27 mouse cellular contexts compared by ENCODE assay signal in genomic region chr10:77341059-77341458, GRCm38 (mm10).
DNase-seq lines count a peak whose midpoint lies in the region; ATAC-seq and TF ChIP-seq lines count a peak whose summit lies in the region.
"Had no signal": no experiment of that assay in that cellular context is flagged by ENCODE, and none has a peak within 500 bp of the region (broad histone marks: within the 10 kb centered on the region; RNA-seq: fewer than 3 reads in every experiment).

No protein-coding gene starts in this region.

- WGBS in forebrain, postnatal 0 days = 69% methylated on average over 4 of the region's 4 CpGs
- WGBS in forebrain, embryonic 11.5 days = 84% methylated on average over 4 of the region's 4 CpGs

- no peak for ATAC-seq in forebrain, postnatal 0 days
- ATAC-seq in forebrain, embryonic 11.5 days (replicated peaks; ENCODE audit: low FRiP score) = no peak
- no peak for ATAC-seq in activated CD4-positive, CD25-positive, alpha-beta regulatory T cell, adult 4 months
- ATAC-seq: CD4-positive, CD25-positive, alpha-beta regulatory T cell, adult 4 months; forebrain, embryonic 13.5 days; forebrain, embryonic 15.5 days; Patski had no signal

- H3K27ac ChIP-seq in forebrain, postnatal 0 days (ENCODE audit: low read depth, low read length) = no peak overlapping the region
- H3K27ac ChIP-seq in forebrain, embryonic 11.5 days (ENCODE audit: low read depth, low read length) = no peak overlapping the region
- H3K27ac ChIP-seq in layer of hippocampus, adult 2 months = peak overlapping the region; percentile 36; the same call in 1 of the 2 replicates
- H3K27ac ChIP-seq: embryonic facial prominence, embryonic 13.5 days; embryonic facial prominence, embryonic 15.5 days; forebrain, embryonic 10.5 days; forebrain, embryonic 13.5 days; forebrain, embryonic 15.5 days had no signal

- peak; percentile 23 for DNase-seq in forebrain, postnatal 0 days
- DNase-seq in forebrain, embryonic 11.5 days (ENCODE audit: low spot score) = no peak
- no peak for DNase-seq in layer of hippocampus, adult 2 months (ENCODE audit: low spot score in 2 of 2)
- DNase-seq in layer of hippocampus, adult 9-10 months (ENCODE audit: low spot score) = no peak
- DNase-seq in brain, adult 2 months (ENCODE audit: low read depth, low spot score) = peak; percentile 75
- DNase-seq: adrenal gland, adult 2 months; adrenal gland, postnatal 10 days; adrenal gland, postnatal 36 days; B cell, adult 2 months; cerebellum, adult 11 months; cerebellum, adult 18-20 months; cerebellum, adult 8-10 months; cerebellum, adult 9-11 months; cerebellum, postnatal 14 days; cerebellum, postnatal 36 days; embryo, embryonic 11 days had no signal

- H3K4me2 ChIP-seq in forebrain, postnatal 0 days (ENCODE audit: low read depth) = no peak overlapping the region
- no peak overlapping the region for H3K4me2 ChIP-seq in forebrain, embryonic 11.5 days (ENCODE audit: low read depth, low read length, severe bottlenecking)
- H3K4me2 ChIP-seq: embryonic facial prominence, embryonic 13.5 days; embryonic facial prominence, embryonic 15.5 days had no signal

- no peaks in the 10 kb centered on the region for H3K4me1 ChIP-seq in forebrain, postnatal 0 days (ENCODE audit: insufficient read depth)
- H3K4me1 ChIP-seq in forebrain, embryonic 11.5 days (replicated peaks; ENCODE audit: control insufficient read depth, insufficient read depth, low read length) = peaks cover 9% of the 10 kb centered on the region; the same call in 1 of the 2 replicates

- no peak overlapping the region for H3K9ac ChIP-seq in forebrain, postnatal 0 days
- H3K9ac ChIP-seq in forebrain, embryonic 11.5 days (ENCODE audit: low read length) = no peak overlapping the region
- H3K9ac ChIP-seq: embryonic facial prominence, embryonic 13.5 days; embryonic facial prominence, embryonic 15.5 days; forebrain, embryonic 13.5 days had no signal

- H3K4me3 ChIP-seq in forebrain, postnatal 0 days (ENCODE audit: low read depth, low read length) = no peak overlapping the region
- no peak overlapping the region for H3K4me3 ChIP-seq in forebrain, embryonic 11.5 days (ENCODE audit: low read depth, low read length)
- no peak overlapping the region for H3K4me3 ChIP-seq in layer of hippocampus, adult 2 months
- H3K4me3 ChIP-seq: embryonic facial prominence, embryonic 13.5 days; embryonic facial prominence, embryonic 15.5 days; erythroblast, embryonic 14.5 days had no signal

- no peaks in the 10 kb centered on the region for H3K9me3 ChIP-seq in forebrain, postnatal 0 days (ENCODE audit: low read length)
- H3K9me3 ChIP-seq in forebrain, embryonic 11.5 days (ENCODE audit: control insufficient read depth, low read length) = no peaks in the 10 kb centered on the region
- H3K9me3 ChIP-seq: embryonic facial prominence, embryonic 13.5 days; embryonic facial prominence, embryonic 15.5 days; forebrain, embryonic 10.5 days; forebrain, embryonic 13.5 days; forebrain, embryonic 15.5 days; G1E had no signal

- no peak for TF ChIP-seq CTCF in forebrain, postnatal 0 days (IDR thresholded peaks at IDR 0.05; ENCODE audit: low read depth)
- TF ChIP-seq CTCF in layer of hippocampus, adult 2 months (conservative IDR thresholded peaks at IDR 0.05) = no peak

- H3K27me3 ChIP-seq in forebrain, postnatal 0 days (ENCODE audit: insufficient read depth, low read length) = no peaks in the 10 kb centered on the region
- H3K27me3 ChIP-seq in forebrain, embryonic 11.5 days (ENCODE audit: control insufficient read depth, insufficient read depth, low read length) = no peaks in the 10 kb centered on the region
- H3K27me3 ChIP-seq: CH12.LX; embryonic facial prominence, embryonic 15.5 days; forebrain, embryonic 13.5 days; forebrain, embryonic 15.5 days; Patski had no signal

- no peaks in the 10 kb centered on the region for H3K36me3 ChIP-seq in forebrain, postnatal 0 days (ENCODE audit: insufficient read depth)
- H3K36me3 ChIP-seq in forebrain, embryonic 11.5 days (ENCODE audit: control insufficient read depth, insufficient read depth, low read length) = no peaks in the 10 kb centered on the region
- H3K36me3 ChIP-seq: embryonic facial prominence, embryonic 13.5 days; embryonic facial prominence, embryonic 15.5 days; forebrain, embryonic 10.5 days; forebrain, embryonic 15.5 days; G1E had no signal

Comparison
In these comparisons a context has a peak if more than half of its experiments do, and no peak if none do; other contexts are left out.
1. DNase-seq: peak in forebrain, postnatal 0 days (single experiment) and brain, adult 2 months (single experiment); none in forebrain, embryonic 11.5 days (single experiment), layer of hippocampus, adult 2 months (0 of 2) and layer of hippocampus, adult 9-10 months (single experiment).